Mouse (Mus musculus): ENCODE results near the gene Rbms3.
A peak's percentile ranks its signal among the peaks of the same experiment; 100 is the strongest.

Gene Rbms3

DNA sequence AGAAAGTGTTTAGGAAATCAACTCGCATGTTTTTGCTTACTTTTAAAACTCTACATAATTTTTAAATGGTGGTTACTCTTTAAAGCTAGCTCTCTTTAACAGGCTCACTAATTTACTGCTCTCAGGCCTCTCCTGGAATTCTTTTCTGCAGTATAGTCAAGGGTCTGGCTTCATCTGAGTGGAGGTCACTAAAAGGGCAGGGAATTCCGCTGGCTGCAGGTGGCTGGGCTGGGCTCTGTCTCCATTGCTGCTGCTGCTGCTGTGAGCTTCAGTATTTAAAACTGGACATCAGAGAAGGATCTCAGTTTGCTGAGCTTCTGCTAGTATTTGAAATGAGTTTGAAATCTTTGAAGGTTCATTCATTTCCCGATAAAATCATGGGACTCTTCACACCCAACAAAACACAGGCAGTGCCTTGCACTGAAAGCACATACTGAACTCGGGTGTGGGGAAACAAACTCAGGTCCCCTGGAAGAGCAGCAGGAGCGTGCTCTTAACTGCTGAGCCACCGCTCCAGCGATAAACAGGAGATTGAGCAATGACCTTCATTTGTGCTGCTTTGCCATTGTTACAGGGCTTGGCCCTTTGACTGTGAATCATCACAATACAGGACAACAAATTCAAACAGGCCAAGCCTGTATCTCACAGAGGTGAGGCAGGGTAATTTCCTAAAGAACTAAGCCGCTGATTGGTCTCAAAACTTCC lies 990.0 kb downstream of the Rbms3 start:
- no peak for DNase-seq (ENCODE audit: low read depth)

DNA sequence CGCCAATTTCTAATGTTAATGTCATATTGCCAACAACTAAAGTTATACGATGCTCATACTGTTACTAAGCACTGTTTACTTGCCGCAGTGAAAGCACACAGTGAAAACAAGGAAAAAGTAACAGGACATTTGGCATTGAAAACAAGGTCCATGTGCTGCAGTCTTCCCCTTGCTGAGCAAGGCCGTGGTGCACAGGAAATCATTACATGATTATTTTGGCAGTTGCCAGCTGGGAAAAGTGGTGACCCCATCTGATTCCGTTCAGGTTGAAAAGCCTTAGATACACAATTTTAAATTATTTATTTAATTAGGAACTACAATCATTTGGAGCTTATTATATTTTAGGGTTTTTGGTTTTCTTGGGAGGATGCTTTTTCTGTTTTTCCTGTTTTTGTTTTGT lies 995.9 kb downstream of the Rbms3 start:
- no peak for DNase-seq (ENCODE audit: low read depth)

DNA sequence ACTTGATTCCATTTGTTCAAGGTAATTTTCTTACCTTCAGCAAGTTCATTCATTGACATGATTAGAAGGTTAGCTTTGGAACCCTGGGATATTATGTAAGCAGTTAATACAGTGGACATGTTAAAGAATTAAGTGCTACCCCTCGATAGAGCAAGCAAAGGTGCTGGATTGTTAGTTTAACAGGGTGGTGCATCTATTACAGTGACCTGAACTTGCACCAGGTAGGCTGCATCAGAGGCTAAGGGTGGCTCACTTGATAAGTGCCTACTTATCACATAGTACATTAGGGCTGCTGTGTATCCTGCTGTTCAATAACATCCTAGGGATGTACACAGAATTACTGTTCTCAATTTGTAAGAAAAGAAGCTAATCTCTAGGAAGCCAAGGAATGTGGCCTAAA lies 996.6 kb downstream of the Rbms3 start:
- no peak for DNase-seq (ENCODE audit: low read depth)

DNA sequence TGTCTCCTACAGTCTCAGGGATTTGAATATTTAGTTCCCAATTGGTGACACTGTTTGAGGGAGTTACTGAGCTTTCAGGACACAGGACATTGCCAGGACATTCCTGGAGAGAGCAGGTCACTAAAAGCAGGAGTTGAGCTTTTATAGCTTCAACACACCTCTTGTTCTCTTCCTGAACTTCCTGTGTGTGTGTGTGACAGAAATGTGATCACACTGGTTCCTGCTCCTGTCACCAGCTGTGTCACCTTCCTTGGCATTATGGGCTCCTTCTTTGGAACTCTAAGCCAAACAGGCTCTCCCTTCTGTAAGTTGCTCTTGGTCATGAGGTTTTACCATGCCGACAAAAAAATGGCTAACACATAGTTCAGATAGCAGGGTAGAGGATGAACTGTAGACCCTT lies 997.9 kb downstream of the Rbms3 start:
- DNase-seq (ENCODE audit: low read depth) = no peak

DNA sequence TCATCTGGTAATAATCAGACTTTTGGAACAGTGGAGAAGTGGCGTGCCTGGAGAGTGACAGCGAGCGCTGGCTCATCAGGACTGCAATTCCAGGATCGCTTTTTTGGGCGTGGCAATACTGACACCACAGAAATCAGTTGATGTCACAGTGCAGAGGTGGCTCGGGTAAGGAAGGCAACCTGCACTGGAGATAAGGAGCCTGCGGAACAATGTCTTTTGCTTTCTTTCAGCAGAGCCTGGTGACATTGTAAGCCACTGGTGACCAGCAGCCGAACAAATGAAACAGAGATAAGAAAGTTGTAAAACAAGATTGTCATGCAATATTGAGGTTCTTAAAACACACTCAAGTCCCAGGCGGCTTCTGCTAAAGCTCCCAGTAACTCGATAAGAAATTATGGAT lies 998.9 kb downstream of the Rbms3 start:
- no peak for DNase-seq (ENCODE audit: low read depth)

DNA sequence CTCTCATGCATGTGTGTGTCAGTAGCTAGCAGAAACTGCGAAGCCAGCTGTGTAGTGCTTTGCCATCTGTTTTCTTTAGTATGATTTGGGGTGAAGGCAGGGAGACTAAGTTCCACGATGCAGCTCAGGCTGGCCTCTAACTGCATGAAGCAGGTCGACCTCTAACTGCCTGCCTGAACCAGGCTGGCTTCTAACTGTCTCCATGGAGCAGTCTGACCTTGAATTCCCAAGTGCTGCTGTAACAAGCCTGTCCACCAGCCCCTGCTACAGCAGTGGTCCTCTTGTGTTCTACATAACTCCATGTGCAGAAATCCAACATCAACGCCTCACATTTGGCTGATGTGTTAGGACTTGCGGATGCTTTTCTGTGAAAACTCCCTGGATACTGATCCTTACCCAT lies 1009.3 kb downstream of the Rbms3 start:
- DNase-seq (ENCODE audit: low read depth) = no peak

DNA sequence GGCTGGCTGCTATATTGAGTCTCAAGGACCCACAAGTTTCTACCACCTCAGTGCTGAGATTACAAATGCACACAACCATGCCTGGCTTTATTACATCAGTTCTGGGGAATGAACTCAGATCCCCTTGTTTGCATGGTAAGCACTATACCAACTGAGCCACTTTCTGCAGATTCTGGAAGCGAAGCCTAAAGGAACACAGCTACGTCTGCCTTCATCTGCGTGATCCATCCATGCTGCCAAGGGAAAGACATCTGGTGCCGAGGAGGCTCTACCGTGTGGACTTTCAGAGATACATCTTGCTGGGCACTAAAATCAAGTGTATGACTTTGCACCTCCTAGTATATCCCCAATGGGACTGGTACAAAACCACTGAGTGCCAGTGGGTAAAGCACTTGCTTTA lies 1010.8 kb downstream of the Rbms3 start:
- no peak for DNase-seq (ENCODE audit: low read depth)

DNA sequence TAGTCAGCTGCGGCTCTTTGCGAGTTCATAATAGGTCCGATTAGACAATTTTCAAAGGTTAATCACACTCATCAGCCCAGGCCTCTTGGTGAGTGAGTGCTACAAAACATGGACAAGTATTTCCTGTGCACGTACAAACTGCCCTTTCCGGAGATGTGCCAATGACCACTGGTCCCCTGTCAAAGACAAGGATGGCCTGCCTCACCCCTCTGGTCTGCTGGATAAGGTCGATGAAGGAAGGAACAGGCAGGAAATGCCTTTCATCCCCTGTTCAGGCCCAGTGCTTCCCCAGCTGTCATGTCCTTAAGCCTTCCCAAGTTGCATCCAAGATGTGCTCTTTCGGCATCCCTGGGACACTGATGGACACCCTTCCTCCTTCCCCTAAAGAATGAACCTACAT lies 1016.4 kb downstream of the Rbms3 start:
- DNase-seq (ENCODE audit: low read depth) = no peak

DNA sequence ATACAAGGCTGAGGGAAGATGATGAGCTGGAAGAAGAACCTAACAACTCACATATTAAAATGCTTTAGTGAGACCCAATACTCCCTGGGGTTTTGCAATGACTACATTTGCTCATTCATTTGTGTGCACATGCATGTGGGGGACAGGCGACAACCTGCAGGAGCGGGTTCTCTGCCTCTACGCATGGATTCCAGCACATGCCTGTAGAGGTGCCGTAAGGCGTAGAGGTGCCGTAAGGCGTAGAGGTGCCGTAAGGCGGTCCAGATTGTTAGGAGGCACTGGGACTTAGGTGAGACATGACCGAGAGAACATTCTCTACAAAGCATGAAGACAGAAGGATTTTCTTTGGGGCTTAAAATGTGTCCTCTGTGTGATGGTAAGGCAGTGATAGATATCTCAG lies 1033.7 kb downstream of the Rbms3 start:
- no peak for DNase-seq (ENCODE audit: low read depth)

DNA sequence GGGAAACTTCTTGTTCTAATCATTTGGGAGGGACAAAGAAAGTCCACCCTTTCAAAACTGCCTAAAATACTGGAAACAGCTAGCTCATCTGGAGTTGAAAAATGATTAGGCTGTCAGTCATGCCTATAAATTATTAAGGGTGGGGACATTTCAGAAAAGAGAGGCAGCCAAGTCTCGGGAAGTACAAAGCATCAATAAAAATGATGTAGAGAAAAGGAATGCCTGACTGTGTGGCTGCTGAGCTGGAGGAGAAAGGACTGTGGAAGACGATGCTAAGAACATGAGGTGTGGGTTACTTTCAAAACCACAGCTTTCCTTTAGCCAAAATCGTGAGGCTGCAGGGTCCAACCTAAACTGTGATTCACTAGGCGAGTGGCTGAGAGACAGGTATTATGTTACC lies 1037.2 kb downstream of the Rbms3 start:
- no peak for DNase-seq (ENCODE audit: low read depth)

DNA sequence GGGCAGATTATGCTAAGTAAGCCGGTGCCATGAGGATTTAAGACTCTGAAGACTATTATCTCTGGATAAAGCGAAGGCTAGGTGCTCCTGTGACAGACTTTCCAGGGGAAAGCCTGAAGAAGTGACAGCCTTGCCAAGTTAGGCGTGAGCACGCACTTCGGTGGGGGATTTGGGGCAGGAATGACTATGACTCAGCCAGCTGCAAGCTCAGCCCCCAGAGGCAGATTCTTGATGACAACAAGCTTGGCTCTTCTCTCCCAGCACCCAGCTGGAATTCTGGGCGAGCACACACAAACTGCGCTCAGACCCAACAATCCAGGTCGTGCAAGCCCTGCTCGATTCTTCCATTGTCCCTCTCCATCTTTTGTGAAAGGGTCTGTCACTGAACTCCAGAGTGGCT lies 1038.6 kb downstream of the Rbms3 start:
- no peak for DNase-seq (ENCODE audit: low read depth)

DNA sequence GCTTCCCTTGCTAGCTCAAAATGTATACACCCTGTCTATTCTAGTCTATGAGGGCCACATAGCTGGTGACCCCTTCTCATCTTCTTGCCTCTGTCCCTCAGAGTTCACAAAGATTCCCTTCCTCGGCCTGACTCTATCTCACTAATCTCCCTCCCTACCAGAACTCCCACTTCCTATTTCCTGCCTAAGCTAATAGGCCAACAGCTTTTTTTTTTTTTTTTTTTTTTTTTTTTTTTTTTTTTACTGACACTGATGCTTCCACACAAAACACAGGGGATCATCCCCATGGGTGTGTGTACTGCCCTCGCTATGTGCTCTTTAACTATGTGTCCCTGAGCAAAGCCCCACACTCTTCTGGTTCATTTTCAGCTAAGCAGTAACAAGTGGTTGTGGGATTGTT lies 1060.0 kb downstream of the Rbms3 start:
- no peak for DNase-seq (ENCODE audit: low read depth)

DNA sequence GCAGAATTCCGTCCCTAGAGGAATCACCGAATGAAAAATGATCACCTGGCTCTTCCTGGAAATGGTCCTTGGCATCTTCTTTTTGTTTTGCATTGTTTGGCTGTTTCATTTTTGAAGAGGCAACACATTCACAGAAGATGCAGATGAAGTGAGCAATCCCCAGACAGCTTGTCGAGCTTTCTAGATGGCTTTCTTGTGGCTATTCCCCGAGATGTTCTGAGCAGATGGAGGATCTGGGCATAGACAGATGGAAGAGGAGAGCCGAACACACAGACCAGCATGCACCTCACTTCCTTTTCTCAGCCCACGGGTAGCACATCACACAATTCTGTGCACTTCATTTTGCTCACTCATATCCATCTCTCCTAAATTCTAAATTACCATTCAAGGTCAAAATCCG lies 1063.0 kb downstream of the Rbms3 start:
- no peak for DNase-seq (ENCODE audit: low read depth)

DNA sequence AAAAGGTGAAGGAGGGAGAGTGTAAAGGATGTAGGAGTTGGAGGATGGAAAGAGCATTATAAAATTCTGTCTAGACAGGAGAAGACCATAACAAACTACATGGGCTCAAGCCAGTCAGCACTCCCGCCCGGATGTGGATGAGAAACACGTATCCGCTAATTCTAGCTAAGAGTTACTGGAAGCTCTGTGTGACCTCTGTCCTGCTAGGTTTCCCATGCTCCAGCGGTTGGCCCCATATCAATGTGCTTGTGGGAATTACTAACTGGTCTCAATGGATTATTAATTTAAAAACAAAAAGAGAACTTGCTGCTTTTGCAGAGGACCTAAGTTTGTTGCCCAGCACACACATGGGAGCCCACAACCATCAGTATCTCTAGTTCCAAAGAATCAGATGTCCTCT lies 1071.9 kb downstream of the Rbms3 start:
- DNase-seq (ENCODE audit: low read depth) = no peak

DNA sequence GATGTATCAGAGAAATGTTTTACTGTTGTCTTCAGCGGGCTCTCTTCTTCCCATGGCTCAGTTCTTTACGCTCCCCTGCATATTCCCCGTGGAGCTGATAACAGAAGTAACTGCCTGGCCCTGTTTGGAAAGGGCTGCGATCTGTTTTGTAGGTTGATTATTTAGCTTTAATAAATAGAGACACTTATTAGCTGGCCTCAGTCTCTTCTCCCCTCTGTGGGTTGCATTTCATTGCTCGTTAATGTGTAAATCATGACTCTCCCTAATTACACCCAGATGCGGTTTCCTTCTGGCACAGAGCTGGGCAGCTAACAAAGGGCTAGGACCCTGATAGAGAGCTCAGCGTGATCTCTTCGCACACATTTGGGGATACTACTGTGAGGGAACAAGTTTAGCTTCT lies 1073.1 kb downstream of the Rbms3 start:
- no peak for DNase-seq (ENCODE audit: low read depth)

DNA sequence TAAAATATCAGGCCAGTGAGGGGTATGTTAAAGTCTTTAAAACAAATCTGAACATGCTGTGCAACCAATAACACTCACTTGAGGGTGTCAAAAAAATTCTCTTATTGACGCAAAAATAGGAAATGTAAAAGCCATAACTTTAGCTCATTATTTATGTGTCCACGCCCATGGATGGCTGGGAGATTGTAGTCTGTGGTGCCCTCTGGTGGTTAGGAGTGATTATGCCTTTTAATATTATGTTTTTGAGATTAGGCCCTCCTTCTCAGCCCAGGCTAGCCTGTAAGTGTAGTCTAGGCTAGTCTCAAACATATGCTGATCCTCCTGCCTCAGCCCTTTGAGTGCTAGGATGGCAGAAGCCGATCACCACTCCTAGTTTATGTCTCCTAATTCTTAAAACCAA lies 1076.5 kb downstream of the Rbms3 start:
- peak; percentile 34 for DNase-seq (ENCODE audit: low read depth)

DNA sequence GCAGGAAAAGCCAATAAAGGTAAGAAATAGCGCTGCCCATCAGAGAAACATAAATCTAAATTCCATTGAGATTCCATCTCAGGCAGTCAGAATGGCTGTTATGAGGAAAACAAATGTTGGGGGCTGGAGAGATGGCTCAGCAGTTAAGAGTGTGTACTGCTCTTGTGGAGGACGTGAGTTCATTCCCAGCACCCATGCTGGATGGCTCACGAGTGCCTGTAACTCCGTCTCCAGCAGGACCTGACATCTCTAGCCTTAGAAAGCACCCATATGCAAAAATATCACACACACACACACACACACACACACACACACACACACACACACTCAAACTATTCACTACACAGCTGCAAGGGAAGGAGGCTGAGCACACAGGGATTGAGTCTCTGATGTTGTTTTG lies 1083.6 kb downstream of the Rbms3 start:
- DNase-seq (ENCODE audit: low read depth) = no peak

DNA sequence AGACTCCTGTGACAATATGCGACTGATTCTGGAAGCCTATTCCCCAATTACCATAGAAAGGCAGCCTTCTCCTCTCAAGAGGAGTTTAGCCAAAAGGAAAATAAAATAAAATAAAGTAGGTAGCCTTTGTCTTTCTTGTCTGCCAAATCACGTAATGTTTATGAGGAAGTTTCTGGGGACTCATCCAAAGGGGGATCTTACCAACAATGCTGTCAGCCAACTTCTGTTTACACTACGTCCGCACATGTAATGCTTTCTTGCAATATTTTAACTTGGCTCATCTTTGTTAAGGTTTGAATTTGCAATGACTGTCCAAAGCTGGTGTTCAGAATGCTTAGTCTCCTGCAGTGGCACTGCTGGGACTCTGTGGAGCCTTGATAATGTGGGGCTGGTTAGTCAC lies 1086.9 kb downstream of the Rbms3 start:
- DNase-seq (ENCODE audit: low read depth) = no peak

DNA sequence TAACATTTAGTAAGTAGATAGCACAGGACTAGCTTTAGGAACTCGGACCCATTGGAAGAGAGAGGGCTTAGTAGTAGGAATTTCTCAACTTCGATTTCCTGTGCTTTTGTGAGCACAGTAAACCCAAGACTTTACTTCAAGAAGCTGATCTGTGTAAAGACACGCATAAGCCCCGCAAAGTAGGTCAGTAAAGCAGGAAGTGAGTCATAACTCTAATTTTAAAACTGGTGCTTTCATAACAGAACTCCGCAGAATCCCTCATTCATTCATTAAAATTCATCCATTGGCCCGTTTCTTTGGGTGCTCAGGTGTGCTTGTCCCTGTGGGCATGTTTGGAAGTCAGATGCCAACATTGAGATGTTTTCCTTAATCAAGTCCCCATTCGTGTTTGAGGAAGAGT lies 1087.7 kb downstream of the Rbms3 start:
- DNase-seq (ENCODE audit: low read depth) = no peak

DNA sequence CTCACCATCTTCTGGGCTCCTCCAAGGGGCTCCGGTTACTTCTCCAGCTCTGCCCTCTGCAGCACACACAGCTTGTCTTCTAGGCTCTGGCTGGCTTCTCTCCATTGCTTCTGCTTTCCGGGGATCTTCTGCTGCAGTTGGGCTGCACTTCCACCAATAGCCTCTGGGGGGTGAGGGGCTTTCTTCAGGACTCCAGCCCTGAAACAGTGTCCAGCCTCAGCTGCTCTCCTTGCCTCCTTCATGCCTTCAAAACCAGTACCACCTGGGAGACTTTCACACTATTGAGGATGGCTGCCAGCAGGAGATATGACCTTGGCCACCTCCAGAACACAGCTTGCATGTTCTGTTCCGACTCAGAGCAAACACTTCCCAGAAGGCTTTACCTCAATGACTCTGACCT lies 1094.0 kb downstream of the Rbms3 start:
- DNase-seq (ENCODE audit: low read depth) = peak; percentile 6

DNA sequence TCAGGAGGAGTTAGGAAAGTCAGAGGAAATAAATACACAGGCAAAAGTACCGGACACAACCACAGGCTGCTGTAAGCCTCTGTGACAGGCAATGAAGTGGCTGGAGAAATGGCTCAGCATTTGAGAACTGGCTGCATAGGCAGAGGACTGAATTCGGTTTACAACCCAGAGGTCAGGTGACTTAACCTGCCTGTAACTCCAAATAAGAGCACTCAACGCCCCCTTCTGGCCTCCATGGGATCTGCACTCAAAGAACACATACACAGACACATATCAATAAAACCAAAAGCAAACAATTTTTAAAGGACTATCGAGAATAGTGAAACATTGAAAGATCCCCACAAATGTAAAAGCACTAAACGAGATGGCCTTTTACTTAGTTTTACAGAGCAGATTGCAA lies 1096.3 kb downstream of the Rbms3 start:
- DNase-seq (ENCODE audit: low read depth) = no peak

DNA sequence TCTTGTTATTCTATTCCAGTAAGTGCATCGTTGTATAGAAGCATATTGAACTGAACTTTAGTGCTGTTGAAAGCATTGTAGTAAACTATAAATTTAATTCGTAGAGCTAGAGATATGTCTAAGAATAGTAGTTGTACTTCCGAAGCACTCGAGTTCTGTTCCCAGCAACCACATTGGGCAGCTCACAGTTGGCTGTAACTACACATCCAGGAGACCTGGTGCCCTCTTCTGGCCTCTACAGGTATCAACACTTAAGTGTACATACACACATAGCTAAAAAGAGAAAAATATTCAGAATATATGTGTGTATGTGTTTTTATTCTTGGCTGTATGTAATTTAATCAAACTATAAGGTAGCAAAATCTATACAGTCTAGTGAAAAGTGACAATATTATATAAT lies 1098.6 kb downstream of the Rbms3 start:
- no peak for DNase-seq (ENCODE audit: low read depth)

DNA sequence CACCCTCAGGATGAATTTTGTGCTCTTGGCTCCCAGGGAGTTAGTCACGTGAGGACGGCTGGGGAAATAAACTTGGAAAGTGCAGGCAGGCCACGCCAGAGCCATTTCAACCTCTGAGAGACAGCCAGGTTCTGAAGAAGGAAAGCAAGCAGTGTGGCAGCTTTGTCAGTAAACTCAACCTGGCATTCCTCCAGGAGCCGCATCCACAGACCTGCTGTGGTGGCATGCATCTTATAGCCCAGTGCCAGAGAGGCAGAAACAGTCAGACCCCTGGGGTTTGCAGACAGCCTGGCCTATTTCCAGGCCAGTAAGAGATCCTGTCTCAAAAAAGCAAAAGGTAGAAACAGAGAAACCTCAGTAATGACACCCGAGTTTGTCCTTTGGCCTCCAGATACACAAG lies 1105.3 kb downstream of the Rbms3 start:
- DNase-seq (ENCODE audit: low read depth) = no peak
